Mouse (Mus musculus): Measurements from ENCODE around the gene Cd59b.

Gene Cd59b

GRCm38 (mm10) chr2:104069704-104070185, at the start of gene Cd59b:
TSS of gene Cd59b (plus strand) at chr2:104069849.
- in situ Hi-C loops (cut with MboI, MseI), result no loop called here

GRCm38 (mm10) chr2:104023096-104023495, 46.6 kb upstream of the Cd59b start:
- in situ Hi-C loops (cut with MboI, MseI), result no loop called here

GRCm38 (mm10) chr2:104024656-104025055, 45.0 kb upstream of the Cd59b start:
- in situ Hi-C loops (cut with MboI, MseI), result no loop called here

GRCm38 (mm10) chr2:104027458-104028138, 42.1 kb upstream of the Cd59b start, which contains the start of gene Fbxo3:
TSS of gene Fbxo3 (plus strand) at chr2:104027721.
- in situ Hi-C loops (cut with MboI, MseI), result no loop called here

DNA sequence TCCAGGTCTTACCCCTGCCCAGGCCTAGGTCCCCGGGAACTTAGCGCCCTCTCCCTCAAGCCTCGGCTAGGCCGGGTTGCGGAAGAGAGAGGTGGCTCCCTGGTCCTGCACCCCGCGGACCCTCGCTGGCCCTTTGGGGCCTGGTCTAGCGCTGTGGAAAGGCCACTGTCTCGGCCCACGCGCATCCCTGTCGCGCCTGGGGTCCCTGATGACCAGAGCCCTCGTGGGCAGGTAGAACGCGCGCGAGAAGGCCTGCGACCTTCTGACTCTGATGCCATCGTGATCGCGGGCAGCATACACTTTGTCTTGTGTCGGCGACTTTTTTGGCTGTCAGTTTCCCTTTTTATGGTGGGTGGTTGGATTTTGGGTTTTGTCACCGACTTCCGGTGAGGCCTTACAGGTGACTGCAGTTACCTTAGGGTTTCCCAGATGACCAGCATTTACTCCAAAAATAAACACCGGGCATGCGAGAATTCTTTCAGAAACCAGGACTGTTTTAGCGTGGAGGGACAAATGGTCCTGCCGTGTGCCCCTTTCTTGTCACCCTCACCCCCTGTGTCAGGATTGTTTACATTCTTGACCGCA, 41.4 kb upstream of the Cd59b start, which contains the start of gene 4931422A03Rik:
Gene 4931422A03Rik (minus strand): TSS at position 223 of the 585 bp plus-strand sequence.
- in situ Hi-C loops (cut with MboI, MseI), result no loop called here

DNA sequence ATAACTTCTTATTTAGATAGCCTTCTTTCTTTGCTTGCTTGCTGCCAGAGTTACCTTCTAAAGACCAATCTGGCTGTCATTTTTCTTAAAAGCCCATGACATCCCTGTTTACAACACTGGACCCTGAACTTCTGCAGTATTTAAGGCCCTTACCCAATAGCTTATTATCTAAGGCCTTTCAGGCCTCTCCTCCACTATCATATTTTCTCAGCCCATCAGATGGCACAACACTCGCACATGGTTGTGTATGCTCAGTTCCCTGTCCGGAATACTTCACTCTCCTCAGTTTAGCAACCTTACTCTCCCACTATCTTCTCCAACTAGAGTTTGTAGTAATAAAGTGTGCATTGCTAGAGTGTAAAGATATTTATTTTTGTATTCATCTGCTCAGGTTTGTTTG, 40.6 kb upstream of the Cd59b start:
- in situ Hi-C loops (cut with MboI, MseI), result no loop called here

- in situ Hi-C loops (cut with MboI, MseI), result loop anchor here (5.0 kb wide), 1 partner anchor 97 kb away; no protein-coding TSS in a partner anchor
These were observed 39.3 kb upstream of the Cd59b start for GRCm38 (mm10) chr2:104030381-104030780.

DNA sequence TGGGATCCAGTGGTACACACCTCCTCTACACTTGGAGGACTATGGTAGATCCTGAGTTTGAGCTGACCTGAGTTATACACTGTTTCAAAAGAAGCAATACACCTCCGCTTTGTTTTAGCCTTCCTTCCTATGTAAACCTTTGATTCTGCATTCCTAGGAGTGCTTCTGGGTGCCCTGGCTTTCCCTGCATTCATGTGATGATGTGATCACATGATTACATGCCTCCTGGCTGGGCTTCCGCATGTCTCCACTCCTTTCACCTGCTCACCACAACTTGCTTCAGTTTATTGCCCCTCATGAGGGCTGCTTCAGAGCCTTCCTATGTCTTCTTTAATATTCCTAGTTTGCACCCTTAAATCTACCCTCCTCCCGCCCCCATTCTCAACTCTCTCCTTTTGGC, 37.6 kb upstream of the Cd59b start:
- in situ Hi-C loops (cut with MboI, MseI), result loop anchor here (5.0 kb wide), 1 partner anchor 95 kb away; no protein-coding TSS in a partner anchor

DNA sequence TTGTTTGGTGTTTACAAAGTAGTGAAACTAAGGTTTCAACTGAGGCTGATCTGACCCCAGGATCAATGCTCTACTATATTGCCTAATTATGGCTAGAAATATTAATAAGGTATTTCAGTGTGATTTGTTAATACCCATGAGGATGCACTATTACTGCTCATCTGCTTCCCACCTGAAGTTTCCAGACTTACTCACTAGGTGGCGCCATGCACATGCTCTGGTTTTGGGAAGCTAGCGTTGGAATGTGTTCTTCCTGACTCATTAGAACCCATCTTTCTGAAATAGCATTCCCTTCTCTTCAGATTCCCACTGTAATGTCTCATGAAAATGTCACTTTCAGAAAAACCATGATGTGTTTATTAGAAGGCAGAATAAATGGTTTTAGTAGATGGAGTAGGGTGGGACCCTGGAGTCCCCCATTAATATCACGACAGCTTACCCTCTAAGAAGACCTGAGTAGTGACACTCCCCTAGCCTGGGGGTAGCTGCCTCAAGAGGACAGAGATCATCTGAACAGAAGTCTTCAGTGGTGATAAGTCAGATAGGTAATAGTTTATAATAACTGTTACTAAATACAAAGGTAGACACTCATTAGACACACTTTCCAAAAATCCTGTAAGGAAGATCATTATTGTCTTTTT, 34.7 kb upstream of the Cd59b start:
- in situ Hi-C loops (cut with MboI, MseI), result loop anchor here (5.0 kb wide), 1 partner anchor 92 kb away; no protein-coding TSS in a partner anchor

DNA sequence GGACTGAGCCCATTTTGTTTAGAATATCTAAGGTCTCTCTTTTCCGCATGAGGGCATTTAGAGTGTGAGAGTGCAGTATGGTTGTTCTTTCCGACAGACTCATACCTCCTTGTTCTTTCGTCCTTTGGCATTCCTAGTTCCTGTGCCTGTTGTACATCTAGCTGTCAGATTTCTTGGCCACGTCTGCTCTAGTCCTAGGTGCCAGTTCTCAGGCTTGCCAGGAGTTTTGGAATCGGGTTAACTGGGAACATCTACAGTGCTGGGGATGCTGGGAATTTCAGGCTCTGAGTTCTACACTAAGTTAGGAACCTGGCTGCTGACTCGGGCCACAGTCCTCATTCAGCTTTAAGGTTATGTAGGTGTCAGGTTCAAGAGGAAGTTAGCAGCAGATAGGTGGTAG, 34.1 kb upstream of the Cd59b start:
- in situ Hi-C loops (cut with MboI, MseI), result no loop called here

DNA sequence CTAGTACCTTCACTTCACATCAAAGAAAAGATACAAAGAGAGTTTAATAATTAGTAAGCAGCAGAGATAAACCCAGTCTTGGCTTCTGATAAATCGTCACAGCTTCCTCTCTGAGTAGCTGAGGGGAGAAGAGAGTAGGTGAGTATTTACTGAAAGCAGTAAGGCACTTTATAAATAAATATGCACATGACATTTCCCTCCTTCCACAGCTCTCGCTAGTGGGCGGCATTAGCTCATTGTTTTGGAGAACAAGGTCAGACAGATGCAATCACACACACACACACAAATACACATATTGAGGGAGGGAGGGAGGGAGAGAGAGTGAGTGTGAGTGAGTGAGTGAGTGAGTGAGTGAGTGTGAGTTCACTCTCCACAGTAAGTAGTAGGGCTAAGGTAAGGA, 33.3 kb upstream of the Cd59b start:
- in situ Hi-C loops (cut with MboI, MseI), result no loop called here

DNA sequence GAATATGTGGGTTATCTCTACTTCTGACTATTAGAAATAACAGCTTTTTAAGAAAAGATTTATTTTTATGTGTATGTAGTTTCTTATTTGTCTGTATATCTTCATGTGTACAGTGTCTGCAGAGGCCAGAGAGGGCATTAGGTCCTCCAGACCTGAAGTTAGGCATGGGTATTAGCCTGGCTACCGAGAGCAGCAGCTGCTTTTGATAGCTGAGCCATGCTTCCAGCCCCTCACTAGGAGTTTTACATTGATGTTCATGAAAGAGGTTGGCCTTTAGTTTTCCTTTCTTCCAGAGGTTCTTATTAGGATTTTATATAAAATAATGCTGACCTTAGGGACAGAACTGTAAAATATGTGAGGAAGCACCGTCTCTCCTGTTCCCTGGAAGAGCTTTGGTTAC, 31.4 kb upstream of the Cd59b start:
- in situ Hi-C loops (cut with MboI, MseI), result no loop called here

- in situ Hi-C loops (cut with MboI, MseI), result no loop called here
These were observed 28.0 kb upstream of the Cd59b start for GRCm38 (mm10) chr2:104041632-104042031.

GRCm38 (mm10) chr2:104042766-104043165, 26.9 kb upstream of the Cd59b start:
- in situ Hi-C loops (cut with MboI, MseI), result no loop called here

- in situ Hi-C loops (cut with MboI, MseI), result no loop called here
These were observed 25.8 kb upstream of the Cd59b start for GRCm38 (mm10) chr2:104043624-104044478.

- in situ Hi-C loops (cut with MboI, MseI), result no loop called here
These were observed 25.1 kb upstream of the Cd59b start for GRCm38 (mm10) chr2:104044479-104045080.

GRCm38 (mm10) chr2:104058381-104058780, 11.3 kb upstream of the Cd59b start:
- in situ Hi-C loops (cut with MboI, MseI), result no loop called here

- in situ Hi-C loops (cut with MboI, MseI), result no loop called here
These were observed 10.7 kb upstream of the Cd59b start for GRCm38 (mm10) chr2:104058954-104059353.

DNA sequence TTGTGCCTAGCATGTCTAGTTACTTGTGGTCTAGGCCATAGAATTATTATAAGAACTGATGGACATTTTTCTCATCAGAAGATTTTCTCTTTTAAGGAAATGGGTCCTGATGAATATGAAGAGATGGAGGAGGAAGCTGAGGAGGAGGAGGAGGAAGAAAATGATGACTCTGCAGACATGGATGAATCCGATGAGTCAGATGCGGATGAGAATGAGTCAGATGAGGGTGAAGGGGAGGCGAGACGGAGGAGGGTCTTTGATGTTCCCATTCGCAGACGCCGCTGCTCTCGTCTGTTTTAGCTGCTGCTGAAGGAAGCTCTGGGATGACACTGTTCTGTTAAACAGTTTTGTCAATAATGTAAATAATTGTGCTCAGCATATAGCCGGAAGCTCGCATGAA, 9.9 kb upstream of the Cd59b start:
- in situ Hi-C loops (cut with MboI, MseI), result no loop called here

DNA sequence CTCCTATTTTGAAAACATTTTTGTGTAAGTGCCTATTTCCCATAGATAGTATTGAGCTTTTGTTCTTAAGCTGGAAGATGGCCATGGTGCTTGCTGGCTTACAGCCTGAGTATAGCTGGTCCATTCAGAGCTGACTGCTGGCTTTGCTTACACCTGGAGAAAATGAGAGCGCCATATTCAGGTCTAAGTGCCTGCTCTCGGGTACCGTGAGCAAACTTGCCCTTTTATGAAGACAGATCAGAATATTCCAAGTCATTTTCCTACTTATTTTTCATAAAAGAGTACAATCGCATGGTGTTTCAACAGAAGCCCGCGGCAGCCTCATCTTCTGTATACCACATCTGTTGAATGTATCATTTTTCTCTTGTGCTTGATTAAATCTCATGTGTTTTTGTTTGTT, 8.7 kb upstream of the Cd59b start:
- in situ Hi-C loops (cut with MboI, MseI), result no loop called here

- in situ Hi-C loops (cut with MboI, MseI), result no loop called here
These were observed 7.0 kb upstream of the Cd59b start for GRCm38 (mm10) chr2:104062665-104063064.
